Mouse (Mus musculus) CD4-positive, CD25-positive, alpha-beta regulatory T cell, adult 4 months (primary cell): ENCODE data around the gene Thsd4. TPM values are rescaled to one million over a fixed set of nuclear protein-coding genes. Genes with fewer than 3 reads are reported as not detected.

Experiments
- ATAC-seq: one replicate; pipeline ENCODE4 v1.8.0; 2017
- polyA plus RNA-seq, 2 experiments: library from polyadenylated mRNA; unstranded; fragments of 100-300 nt; shearing (Covaris generic); gene quantifications; one replicate each; pipeline ENCODE4 v1.2.1; 2017

Thsd4 gene
- polyA plus RNA-seq, 2 experiments from 2014 or later: not detected

DNA sequence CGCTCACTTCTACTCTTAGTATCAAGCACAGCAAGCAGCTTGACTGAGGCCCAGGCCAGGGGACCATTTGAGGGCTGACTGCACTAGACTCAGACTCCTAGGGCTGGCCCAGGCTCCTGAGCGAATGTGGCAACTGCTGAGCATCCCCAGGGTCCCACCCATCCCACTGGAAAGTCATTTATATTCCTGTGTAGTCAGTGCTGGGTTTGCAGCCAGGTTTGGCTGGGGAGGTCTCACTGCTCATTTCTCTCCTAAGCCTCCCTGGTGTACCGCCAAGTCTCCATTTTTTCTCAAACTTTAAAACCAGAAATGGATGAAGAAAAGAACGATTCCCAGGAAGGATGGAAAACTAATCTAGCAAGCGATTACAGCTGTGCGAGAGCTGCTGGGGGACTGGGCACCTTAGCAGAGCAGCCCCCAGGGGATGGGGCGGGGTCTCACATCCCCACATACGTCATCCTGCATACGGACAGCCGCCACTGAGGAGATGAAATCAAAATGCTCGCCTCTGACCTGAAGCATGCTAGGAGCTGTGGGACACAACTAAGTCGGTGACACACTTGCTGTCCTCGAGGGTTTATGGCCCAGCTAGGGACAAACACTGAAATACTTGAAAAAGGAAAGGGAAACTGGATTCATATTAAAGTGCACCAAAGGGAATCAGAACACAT, 67.3 kb downstream of the Thsd4 start:
- no peak for ATAC-seq

DNA sequence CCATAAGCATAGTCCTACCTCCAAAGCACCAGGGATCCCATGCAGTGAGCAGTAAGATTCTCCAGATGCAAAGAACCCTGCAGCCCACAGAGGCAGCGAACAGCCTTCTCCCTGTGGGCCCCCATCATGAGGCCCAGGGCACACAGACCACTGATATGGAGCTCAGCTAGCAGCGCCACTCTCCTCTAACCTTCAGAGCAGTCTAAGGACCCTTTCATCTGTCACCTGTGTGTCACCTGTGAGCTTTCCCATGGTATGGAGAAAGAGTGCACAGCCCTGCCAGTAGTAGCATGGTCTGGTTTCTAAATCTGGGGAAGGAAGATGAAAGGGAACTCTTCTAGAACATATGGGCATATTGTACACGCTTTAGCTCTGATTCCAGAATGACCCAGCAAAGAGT, 72.3 kb downstream of the Thsd4 start:
- ATAC-seq: no peak

DNA sequence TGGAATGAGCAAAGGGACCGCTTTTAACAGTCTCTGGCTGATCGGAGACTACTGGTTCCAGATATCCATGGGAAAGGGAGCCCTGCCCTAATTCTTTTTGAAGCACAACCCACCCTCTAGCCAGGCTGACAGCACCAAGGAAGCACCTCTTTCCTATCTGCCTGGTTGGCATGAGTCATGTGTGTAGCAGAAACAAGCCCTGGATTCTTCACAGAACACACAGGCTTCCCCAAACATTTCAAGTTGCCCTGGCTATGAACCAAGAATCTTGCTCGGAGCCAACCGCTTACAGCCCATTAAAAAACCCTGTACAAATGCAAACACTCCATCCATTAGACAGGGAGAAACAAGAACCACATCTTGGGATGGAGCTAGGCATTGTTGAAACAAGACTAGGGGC, 76.0 kb downstream of the Thsd4 start:
- no peak for ATAC-seq

DNA sequence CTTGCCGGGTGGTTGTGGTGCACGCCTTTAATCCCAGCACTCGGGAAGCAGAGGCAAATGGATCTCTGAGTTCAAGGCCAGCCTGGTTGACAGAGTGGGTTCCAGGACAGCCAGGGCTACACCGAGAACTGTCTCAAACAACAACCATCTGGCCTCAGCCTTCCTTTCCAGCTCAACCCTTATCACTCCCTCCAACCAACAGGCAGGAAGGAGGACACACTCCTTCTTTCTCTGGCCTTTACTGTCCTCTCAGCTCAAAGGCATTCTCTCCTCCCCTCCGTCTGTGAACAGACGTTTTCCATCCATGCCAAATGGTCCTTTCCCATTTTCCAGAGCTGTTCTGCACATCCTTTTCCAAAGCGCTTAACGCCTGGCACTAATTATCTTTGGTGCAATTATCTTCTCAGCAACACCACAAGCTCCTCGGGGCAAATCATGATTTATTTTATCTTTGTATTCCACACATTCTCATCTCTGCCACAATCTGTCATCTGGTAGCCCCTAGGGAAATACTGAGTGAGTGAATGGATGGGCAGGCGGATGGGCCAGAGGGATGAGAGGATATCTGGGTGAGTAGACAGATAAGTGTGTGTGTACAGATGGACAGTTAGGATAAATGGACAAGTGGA, 80.5 kb downstream of the Thsd4 start:
- no peak for ATAC-seq

DNA sequence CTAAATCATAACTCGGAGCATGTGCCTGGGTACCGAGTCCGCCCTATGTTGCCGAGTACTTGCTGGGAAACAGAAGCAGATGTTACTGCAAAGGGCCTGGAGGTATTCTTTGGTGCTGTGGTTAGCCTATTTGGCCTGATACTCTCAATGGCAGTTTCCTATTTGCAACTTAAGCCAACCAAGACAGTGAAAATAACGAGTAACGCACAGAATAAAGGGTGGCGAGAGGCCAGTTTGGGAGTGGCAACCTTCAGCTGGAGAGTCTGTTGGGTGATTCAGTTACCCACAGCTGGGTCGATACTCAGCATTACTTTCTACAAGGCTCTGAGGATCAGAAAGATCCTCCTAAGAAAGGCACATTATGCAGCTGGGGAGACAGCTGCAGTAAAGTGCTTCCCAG, 81.3 kb downstream of the Thsd4 start:
- ATAC-seq: no peak

DNA sequence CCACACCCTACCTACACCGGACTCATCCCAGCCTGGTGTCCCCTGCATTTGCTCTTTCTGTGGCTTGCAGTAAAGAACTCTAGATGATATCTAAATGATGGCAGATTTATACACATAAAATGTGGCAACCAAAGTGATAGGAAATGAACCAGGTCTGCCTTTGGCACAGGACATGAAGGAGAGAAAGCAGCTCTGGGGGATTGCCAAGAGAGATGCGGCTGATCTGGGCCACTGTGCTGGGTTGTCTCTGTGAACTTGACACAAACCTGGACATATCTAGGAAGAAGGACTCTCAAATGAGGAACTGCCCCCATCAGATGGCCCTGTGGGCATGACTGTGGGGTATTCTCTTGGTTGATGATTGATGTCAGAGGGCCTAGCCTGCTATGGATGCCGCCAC, 85.6 kb downstream of the Thsd4 start:
- no peak for ATAC-seq

DNA sequence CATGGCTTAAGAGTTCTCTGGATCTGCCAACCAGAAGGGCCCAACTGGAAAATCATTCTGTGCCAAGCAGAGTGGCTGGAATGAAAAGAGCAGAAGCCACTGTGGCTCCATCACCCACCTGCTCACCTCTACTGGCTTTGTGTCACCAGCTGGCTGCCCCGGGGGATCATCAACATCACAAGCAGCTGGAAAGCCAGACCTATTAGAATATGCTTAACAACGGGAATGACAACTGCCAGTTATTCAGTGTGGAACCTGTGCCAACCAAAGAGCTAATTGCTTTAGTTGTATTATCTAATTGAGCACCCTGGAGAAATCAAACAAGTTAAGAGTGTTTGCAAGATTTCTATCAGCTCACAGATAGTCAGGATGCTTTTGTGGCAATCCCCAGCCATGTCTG, 87.8 kb downstream of the Thsd4 start:
- ATAC-seq: no peak

DNA sequence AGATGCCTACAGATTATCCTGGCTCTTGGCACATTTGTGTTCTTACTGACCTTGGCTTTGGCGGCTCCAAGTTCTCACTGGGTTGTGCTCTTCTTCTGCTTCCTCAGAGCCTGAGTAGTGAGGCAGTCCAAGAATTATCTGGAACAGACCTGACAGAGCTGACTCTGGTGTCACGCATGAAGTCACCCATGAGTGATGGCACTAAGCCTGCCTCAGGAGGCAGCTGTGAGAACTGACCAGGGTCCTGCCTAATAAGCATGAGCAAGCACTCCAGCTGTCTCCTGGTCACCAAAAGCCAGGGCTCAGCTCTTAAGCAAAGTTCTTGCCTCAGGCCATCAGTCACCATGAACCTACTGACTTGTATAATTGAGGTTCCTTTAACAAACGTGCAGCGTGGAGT, 89.9 kb downstream of the Thsd4 start:
- ATAC-seq: no peak

DNA sequence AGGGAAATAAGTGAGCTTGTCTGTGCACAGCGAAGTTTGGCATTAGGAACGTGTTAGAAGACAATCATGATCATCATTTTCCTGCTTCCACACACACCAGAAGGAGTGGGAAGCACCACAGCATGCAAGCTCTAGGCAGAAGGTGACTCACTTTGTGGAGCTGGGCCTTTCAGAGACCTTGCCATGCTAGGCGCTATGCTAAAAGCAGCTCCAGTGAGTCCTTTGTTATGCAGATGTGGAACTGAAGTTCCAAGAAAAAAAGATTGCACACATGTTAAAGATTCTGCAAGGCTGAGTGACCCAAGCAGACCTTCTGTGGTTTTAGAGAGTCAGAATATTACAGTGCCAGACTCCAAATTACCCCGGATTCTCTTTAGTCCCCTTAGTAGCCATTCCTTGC, 91.8 kb downstream of the Thsd4 start:
- no peak for ATAC-seq

DNA sequence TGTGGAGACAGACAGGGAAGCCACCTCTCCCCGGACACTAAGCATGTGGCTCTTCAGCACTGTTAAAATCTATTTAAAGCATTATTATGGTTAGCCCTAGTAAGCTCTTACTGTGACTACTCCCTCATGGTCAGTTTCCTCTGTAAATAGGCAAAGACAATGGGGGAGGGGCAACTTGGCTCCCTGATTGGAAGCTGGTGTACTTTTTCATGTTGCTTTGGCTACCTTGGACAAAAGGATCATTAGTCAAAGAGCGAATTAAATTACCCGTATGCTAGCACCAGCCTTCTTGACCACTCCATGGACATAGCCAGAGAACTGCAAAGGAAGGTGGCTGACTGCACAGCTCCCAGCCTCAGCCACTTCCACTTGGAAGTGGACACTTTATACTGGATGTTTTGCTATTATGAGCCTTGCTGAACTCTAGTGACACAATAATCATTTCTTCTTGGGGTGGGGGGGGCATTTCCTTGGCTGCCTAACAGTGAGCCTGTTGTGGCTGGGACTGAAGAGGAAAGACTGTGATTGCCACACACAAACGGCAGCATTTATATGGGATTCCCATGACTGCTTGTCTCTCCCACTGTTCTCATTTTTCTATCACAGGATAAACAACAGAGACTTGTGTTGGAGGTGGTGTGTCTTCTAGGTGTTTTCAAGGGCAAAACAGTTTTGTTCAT, 107.6 kb downstream of the Thsd4 start:
- ATAC-seq: no peak

DNA sequence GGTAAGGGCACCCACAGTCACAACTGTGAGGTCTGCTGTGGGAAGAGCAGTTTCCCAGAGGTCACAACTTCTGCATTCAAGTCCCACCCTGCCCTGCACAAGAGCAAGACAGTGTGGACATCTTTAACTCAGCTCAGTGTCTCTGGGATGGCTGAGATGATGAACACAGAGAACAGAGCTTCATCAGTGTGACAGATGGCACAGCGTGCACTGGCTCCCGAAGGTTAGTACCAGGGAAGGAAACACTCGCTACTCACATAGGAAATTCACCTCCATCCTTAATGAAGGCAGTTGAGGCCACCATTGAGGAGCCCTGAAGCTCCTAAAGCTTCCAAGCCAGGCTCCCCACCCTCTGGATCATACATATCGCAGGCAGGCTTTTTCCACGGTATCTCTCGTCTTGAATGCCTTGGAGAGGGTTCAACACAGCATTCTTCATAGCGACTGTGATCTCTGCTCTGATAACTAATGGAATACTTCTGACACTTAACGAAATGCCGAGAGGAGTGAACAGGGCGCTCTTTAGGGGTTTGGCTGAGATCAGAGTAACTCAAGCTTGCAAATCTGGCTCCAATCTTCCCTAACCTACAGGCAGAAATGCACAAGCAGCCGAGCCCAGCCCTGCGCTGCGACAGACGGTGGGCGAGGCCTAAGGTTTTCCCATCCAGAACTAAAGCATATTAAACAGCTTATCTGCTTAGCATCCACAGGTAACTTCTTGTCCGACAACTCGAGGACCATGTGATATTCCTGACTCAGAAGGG, 110.8 kb downstream of the Thsd4 start:
- no peak for ATAC-seq

DNA sequence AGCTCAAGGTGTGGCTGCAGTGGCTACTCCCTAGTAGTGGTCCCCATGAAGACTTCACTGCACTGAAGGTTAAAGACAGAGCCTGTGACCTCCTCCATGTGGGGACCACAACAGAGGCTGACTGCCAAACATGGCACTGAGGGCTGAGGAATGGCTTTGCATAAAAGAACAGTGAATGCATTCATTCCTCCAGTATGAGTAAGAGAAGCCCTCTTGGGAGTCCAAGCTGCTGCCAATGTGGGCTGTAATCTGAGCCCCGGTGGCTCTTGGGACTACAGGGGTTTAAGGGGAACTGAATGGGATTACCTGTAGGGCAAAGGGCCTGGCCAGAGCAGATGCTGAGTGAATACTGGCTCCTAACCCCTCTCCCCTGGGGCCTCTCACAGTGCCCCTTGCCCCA, 114.5 kb downstream of the Thsd4 start:
- no peak for ATAC-seq

DNA sequence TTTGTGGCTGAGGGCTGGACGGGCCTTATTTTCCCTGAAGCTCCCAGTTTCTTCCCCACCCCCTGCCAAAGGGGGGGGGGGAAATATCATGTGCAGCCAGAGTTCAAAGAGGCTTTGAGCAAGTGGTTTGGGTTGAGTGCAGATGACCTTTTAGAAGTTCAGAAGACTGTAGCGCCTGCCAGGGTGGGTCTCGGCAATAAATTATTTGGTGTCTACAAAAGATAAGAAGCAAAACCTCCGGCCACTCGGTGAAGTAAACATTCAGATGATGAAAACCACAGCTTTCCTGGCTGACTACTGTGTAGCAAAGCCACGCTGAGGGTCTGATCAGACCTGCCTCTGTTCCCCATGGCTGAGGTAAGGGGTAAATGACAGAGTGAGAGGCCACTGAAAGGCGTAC, 116.1 kb downstream of the Thsd4 start:
- ATAC-seq: no peak

DNA sequence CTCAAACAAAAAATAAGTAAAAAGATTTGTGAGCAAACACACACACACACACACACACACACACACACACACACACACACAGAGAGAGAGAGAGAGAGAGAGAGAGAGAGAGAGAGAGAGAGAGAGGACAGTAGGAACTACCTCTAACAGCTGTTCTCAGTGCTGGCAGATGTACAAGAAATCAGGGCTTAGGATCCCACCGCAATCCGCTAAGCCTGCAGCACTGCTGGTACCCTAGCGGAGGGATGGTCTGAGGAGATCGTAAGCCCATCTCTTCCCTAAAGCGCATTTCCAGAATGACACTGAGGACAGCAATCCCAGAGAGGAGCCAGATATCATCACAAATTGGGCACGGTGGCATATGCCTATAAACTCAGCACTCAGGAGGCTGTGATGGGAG, 119.2 kb downstream of the Thsd4 start:
- ATAC-seq: no peak

DNA sequence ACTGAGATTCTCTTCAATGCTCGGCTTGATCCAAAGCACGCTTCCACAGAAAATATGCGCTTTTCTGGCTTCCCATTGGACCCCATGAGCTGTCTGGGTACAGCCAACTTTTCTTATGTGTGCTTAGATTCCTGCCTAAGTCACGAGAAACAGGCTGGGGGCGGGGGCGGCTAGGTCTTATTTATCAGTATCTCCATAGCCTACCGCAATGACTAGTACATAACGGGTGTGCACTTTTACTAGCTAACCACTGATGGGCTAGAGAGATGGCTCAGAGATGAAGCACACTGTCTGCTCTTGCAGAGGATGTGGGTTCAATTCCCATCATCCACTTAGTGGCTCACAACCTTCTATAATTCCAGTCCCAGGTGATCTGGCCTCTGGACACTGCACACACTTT, 121.8 kb downstream of the Thsd4 start:
- ATAC-seq: no peak

DNA sequence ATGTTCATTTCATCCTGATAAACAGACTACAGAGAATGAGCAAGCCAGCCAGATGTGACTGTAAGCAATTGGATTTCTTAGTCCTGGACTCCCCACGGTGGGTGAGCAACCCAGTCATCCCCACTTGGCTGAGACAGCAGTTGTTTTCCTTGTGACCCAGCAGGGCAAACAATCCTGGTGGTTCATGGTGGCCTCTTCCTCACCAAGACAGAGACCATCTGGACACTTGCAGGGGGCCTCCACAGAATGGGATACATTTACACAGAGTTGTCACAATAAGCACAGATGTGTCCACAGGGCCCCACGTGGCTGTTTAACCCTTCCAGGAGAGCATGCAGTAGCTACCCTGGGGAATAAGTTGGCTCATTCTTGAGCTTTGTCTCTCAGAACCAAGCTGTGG, 123.8 kb downstream of the Thsd4 start:
- no peak for ATAC-seq

DNA sequence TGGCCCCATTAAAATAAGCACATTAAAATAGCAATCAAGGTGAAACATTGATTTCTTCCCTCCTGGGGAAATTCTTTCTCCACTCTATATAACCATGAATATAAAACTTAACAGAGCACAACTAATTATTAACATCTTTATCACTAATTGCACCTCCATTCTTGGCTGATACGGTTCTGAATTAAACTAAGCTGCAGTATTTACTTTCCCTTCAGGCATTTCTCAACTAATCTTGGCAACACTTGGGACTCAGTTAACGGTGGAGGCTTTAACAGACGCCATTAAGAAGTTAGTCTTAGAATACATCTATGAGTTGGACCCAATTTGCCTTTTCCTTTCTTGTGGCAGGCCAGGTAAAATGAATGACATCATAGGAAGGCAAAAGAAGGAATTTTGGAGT, 125.8 kb downstream of the Thsd4 start:
- ATAC-seq: no peak

DNA sequence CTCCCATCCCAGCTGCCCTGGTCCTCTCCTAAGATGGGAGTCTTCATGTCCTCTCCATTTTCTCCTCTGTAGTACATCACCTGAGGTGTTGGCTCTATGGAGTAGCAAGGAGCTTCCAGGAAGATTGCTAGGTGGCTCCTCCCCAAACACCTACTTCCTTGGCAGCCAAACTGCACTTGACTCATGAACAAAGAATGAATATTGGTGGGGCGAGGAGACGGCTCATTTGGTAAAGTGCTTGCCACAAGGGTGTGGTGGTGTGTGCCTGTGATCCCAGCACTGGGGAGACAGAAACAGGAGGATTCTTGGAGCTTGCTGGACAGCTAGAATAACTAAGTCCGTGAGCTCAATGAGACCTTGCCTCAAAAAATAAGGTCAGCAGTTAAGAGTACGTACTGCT, 128.9 kb downstream of the Thsd4 start:
- no peak for ATAC-seq

DNA sequence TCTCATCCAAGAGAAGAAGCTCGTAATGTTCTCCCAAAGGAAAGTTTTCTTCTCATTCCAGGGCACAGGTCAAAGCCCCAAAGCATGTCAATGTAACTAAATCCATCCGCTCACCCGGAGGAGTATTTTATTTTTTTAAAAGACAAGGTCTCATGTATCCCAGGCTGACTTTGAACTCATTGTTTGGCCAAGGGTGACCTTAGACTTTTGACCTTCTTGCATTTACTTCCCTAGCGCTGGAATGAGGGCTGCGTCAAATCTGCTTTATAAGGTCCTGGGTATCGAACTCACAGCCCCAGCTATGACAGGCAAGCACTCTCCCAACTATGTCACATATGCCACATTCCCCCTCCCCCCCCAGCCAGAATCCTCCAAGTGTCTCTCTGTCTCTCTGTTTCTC, 137.1 kb downstream of the Thsd4 start:
- no peak for ATAC-seq

DNA sequence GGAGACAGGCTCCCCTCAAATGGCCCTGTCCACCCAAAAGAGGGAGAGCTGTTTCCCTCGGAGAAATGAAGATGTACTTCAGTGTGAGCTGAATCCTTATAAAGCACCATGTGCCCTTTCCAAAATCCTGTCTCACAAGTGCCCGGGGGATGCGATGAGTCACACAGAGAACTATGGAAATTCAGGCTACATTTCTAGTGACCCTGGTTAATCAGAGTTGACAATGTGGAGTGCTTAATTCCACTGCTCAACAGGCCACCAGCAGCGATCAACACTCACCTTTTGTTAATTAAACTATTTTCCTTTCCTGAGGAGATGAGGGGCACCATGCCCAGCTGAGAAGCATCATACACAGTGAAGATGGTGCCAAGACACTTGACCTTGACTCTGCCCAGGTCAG, 138.9 kb downstream of the Thsd4 start:
- ATAC-seq: no peak

DNA sequence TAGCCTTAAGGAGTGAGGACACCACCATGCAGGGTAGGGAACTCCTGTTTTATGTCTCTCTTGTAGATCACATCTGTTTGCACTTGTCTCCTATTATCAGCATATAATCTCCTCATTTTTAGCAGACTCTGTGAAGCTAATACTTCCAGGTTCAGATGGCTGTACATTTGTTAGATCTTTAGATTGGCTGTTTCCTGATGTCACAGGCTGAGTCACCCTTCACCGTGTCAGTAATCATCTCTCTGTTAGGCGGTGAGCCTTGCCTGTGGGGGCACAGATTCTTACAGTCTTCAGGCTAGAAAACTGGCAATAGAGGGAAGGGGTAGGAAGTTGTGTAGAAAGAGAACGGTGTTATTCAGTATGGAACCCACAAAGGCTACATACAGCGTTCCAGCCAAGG, 139.3 kb downstream of the Thsd4 start:
- no peak for ATAC-seq

DNA sequence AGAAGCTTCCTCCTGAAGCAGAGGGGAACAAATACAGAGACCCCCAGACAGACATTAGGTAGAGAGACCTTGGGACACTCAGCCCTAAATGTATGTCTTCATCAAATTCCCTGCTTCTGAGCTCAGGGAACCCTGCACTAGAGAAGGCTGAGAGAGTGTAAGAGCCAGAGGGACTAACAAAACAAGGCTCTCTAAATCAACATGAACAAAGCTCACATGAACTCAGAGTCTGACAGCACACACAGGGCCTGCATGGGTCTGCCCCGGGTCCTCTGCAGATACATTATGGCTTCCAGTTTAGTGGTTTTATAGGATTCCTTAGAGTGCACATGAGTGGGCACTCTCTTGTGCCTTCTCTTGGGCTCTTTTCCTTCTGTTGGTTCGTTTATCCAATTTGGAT, 140.8 kb downstream of the Thsd4 start:
- ATAC-seq: no peak

DNA sequence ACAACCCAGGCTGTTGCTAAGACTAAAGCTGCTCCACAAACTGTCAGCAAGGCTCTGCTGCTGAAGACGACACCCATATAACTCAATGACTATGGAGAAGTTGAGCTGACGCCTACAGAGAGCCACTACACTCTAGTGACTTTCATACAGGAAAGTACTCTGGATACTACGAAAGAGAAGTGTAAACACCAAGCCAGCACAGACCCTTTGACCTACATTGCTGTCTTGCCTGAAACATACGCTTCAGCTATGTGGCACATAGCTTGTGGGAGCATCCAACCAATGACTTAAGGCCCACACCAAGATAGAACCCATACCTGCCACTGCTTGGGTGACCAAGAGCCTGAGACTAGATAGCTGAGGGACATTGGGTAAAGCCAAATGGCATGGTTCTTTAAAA, 141.3 kb downstream of the Thsd4 start:
- ATAC-seq: no peak

DNA sequence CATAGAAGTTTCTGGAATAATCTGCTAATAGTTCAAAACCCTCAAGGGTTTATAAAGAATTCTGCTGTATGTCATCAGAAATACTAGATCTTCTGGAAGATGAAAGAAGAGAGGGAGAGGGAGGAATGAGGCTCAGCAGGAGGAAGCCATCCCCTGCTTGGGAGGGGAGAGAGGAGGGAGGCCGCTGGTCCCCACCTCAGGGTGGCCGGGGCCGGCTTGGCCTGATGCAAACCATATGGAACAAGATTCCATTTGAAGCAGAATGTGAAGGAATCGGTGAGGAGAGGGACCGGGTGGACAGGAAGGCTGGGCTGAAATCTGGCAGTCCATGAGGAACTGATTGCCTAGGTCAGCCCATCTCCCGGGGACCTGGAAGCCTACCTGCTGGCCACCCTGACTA, 143.6 kb downstream of the Thsd4 start:
- ATAC-seq: no peak
